Mouse (Mus musculus) lung, embryonic 16.5 days (tissue): Measurements from ENCODE around the gene Mtg2. TPM values are rescaled to one million over a fixed set of nuclear protein-coding genes. Genes with fewer than 3 reads are reported as not detected.

Experiments
- ATAC-seq: fragments of 200-750 bp; cut with Nextera tagmentation; 2 replicates; pipeline ENCODE4 v1.8.0; 2017; ENCODE audit warnings: low read depth, mild to moderate bottlenecking, moderate library complexity
- H3K27ac ChIP-seq: fragments of 300-500 bp; sonication (generic); 2 replicates; pipeline ENCODE4 v1.5.1; 2014; ENCODE audit warnings: mild to moderate bottlenecking, control low read depth, low read length
- H3K27me3 ChIP-seq: fragments of 300-500 bp; sonication (generic); 2 replicates; pipeline ENCODE4 v1.6.1; 2014; ENCODE audit warnings: low read depth, low read length, mixed read lengths; ENCODE audit not compliant: control insufficient read depth, insufficient read depth
- H3K36me3 ChIP-seq: fragments of 300-500 bp; sonication (generic); 2 replicates; pipeline ENCODE4 v1.6.1; 2014; ENCODE audit warnings: low read length; ENCODE audit not compliant: control insufficient read depth, insufficient read depth
- H3K4me1 ChIP-seq: fragments of 300-500 bp; sonication (generic); replicated peaks from 2 replicates; pipeline ENCODE4 v1.6.1; 2014; ENCODE audit warnings: low read length, mixed read lengths; ENCODE audit not compliant: control insufficient read depth, insufficient read depth
- H3K4me2 ChIP-seq: fragments of 300-500 bp; sonication (generic); 2 replicates; pipeline ENCODE4 v1.6.1; 2014; ENCODE audit warnings: low read depth, low read length, control low read depth
- H3K4me3 ChIP-seq: fragments of 300-500 bp; sonication (generic); 2 replicates; pipeline ENCODE4 v1.5.1; 2014; ENCODE audit warnings: mild to moderate bottlenecking, low read length, control low read depth
- H3K9ac ChIP-seq: fragments of 300-500 bp; sonication (generic); 2 replicates; pipeline ENCODE4 v1.6.1; 2014; ENCODE audit warnings: low read length, control low read depth
- H3K9me3 ChIP-seq: fragments of 300-500 bp; sonication (generic); 2 replicates; pipeline ENCODE4 v1.6.1; 2016; ENCODE audit warnings: low read length; ENCODE audit not compliant: control insufficient read depth
- WGBS: fragments of 180-500 bp; shearing (Covaris S2); extraction: QIAGEN DNeasy Blood & Tissue Kit; methylation state at CpG from one replicate; pipeline ENCODE4 v1.1.7; 2014; 5-methylcytosine and 5-hydroxymethylcytosine counted together
- polyA plus RNA-seq: library from polyadenylated mRNA; unstranded; fragments of >200 nt; fragmentation: Nextera tagmentation; extraction: Ambion mirVana; gene quantifications from 2 replicates; pipeline ENCODE4 v1.2.1, GENCODE M21; 2015

Gene Mtg2
- polyA plus RNA-seq, 1 experiment from 2014 or later = 27.4 TPM

DNA sequence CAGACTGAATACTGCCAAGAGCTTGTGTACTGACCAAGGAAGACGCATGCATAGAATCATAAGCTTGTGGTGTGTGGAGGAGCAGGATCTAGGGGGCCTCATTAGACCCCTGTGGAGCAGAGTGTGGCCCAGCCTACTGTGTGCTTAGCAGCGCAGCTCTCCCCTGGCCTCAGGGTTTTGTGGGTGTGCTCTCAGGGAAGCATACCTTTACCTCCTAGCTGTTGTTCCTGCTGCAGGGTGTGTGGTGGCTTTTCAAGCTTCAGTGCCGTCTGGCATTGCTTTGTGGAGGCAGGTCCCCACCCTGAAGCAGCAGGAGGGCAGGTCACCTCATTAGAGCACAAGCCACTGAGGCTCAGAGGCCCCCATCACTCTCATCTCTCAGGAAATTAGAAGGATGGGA lies 7.2 kb downstream of the Mtg2 start:
- no peak overlapping the region for H3K4me2 ChIP-seq
- no peak overlapping the region for H3K4me3 ChIP-seq
- H3K9ac ChIP-seq = no peak overlapping the region
- ATAC-seq = no peak
- H3K9me3 ChIP-seq = no peaks in the 10 kb centered on the region
- H3K27me3 ChIP-seq = no peaks in the 10 kb centered on the region
- no peaks in the 10 kb centered on the region for H3K4me1 ChIP-seq
- 70% methylated on average over 3 of the region's 3 CpGs for WGBS
- no peaks in the 10 kb centered on the region; the same call in 1 of the 2 replicates for H3K36me3 ChIP-seq
- no peak overlapping the region for H3K27ac ChIP-seq

GRCm38 (mm10) chr2:180080680-180081079 lies 10.3 kb downstream of the Mtg2 start:
- H3K4me2 ChIP-seq = no peak overlapping the region
- H3K27me3 ChIP-seq = no peaks in the 10 kb centered on the region
- H3K4me3 ChIP-seq = no peak overlapping the region
- H3K36me3 ChIP-seq = peaks cover 4% of the 10 kb centered on the region; the same call in 1 of the 2 replicates
- ATAC-seq = no peak; the same call in 1 of the 2 replicates
- no peaks in the 10 kb centered on the region for H3K9me3 ChIP-seq
- no peaks in the 10 kb centered on the region for H3K4me1 ChIP-seq
- no peak overlapping the region for H3K27ac ChIP-seq
- WGBS = 60% methylated on average over 8 of the region's 8 CpGs
- H3K9ac ChIP-seq = no peak overlapping the region

DNA sequence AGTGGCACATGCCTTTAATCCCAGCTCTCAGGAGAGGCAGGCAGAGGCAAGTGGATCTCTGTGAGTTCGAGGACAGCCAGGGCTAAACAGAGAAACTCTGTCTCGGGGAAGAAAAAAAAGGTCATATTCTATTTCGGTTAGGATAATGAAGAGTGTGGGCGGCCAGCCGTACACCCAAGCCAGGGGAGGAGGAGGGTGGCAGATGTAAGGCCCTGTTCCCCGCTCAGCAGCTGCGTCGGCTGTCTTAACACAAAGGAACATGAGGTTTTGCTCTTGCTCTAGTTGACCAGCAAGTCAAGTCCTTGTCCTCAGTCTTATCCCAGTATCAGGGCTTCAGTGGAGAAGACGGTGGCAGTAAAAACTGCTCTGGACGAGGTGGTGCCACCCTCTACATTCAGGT lies 12.7 kb downstream of the Mtg2 start:
- H3K9ac ChIP-seq = no peak overlapping the region
- no peak overlapping the region for H3K27ac ChIP-seq
- no peak for ATAC-seq
- no peak overlapping the region for H3K4me3 ChIP-seq
- H3K4me1 ChIP-seq = no peaks in the 10 kb centered on the region
- peaks cover 4% of the 10 kb centered on the region; the same call in 1 of the 2 replicates for H3K36me3 ChIP-seq
- no peak overlapping the region for H3K4me2 ChIP-seq
- 89% methylated on average over 10 of the region's 10 CpGs for WGBS
- H3K9me3 ChIP-seq = no peaks in the 10 kb centered on the region
- H3K27me3 ChIP-seq = no peaks in the 10 kb centered on the region

DNA sequence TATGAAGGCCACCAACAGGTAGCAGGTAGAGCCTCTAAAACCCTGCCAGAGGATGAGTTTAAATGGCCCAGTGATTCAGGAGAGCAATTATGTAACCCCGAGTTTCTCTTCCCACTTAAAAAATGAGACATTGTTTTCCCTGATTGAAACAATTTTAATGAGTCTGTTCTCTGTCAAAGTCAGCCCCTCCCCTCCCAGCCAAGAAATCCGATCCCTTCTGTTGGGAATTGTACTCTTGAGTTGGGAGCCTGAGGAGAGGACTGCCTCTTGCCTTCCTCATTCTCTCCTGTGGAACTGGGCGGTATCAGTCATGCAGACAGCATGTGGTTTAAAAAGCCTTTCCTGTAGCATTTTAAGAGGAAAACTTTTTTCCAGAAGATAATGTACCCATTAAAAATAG lies 14.2 kb downstream of the Mtg2 start:
- no peaks in the 10 kb centered on the region for H3K4me1 ChIP-seq
- H3K36me3 ChIP-seq = peaks cover 4% of the 10 kb centered on the region; the same call in 1 of the 2 replicates
- no peak overlapping the region for H3K4me2 ChIP-seq
- no peak overlapping the region for H3K4me3 ChIP-seq
- no peak overlapping the region for H3K27ac ChIP-seq
- ATAC-seq = no peak
- H3K9ac ChIP-seq = no peak overlapping the region
- H3K9me3 ChIP-seq = no peaks in the 10 kb centered on the region
- H3K27me3 ChIP-seq = no peaks in the 10 kb centered on the region
- 17% methylated on average over 3 of the region's 3 CpGs for WGBS

- Histone ChIP-seq H3K27ac (no peak overlapping the region), H3K9ac (no peak overlapping the region), H3K4me1 (no peaks in the 10 kb centered on the region), H3K27me3 (no peaks in the 10 kb centered on the region; the same call in 1 of the 2 replicates), H3K4me2 (no peak overlapping the region), H3K9me3 (no peaks in the 10 kb centered on the region), H3K36me3 (peaks cover 4% of the 10 kb centered on the region; the same call in 1 of the 2 replicates), H3K4me3 (no peak overlapping the region)
- 65% methylated on average over 16 of the region's 16 CpGs for WGBS
- no peak for ATAC-seq
Measured at GRCm38 (mm10) chr2:180085926-180086636, 15.7 kb downstream of the Mtg2 start.

DNA sequence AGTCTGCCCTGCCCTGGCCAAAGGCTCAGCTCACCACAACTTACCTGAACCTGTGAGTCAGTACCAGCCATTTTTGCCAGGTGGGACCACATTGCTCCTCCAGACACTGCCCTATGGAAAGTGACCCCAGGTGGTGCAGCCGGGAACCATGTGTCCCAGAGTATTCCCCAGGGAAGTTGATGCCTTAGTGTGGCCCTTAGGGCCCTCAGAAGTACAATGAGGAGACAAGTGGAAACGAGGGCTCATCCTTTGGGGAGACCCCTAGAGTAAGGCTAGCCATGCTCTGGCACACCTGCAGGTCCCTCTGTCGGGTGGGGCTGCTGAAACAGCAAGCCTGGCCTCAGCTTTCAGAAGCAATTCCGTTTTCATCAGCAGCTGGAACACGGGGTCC lies 16.2 kb downstream of the Mtg2 start:
- peaks cover 4% of the 10 kb centered on the region; the same call in 1 of the 2 replicates for H3K36me3 ChIP-seq
- H3K27ac ChIP-seq = no peak overlapping the region
- no peak overlapping the region for H3K9ac ChIP-seq
- no peaks in the 10 kb centered on the region for H3K9me3 ChIP-seq
- no peak overlapping the region for H3K4me3 ChIP-seq
- no peak overlapping the region for H3K4me2 ChIP-seq
- no peaks in the 10 kb centered on the region; the same call in 1 of the 2 replicates for H3K27me3 ChIP-seq
- no peak for ATAC-seq
- no peaks in the 10 kb centered on the region for H3K4me1 ChIP-seq
- 83% methylated on average over 5 of the region's 5 CpGs for WGBS

- H3K36me3 ChIP-seq = peaks cover 4% of the 10 kb centered on the region; the same call in 1 of the 2 replicates
- no peaks in the 10 kb centered on the region for H3K4me1 ChIP-seq
- no peak overlapping the region for H3K9ac ChIP-seq
- H3K4me3 ChIP-seq = no peak overlapping the region
- no peak for ATAC-seq
- H3K27me3 ChIP-seq = no peaks in the 10 kb centered on the region; the same call in 1 of the 2 replicates
- no peak overlapping the region for H3K4me2 ChIP-seq
- no peak overlapping the region for H3K27ac ChIP-seq
- 80% methylated on average over 4 of the region's 4 CpGs for WGBS
- H3K9me3 ChIP-seq = no peaks in the 10 kb centered on the region
Measured at GRCm38 (mm10) chr2:180087472-180087871, 17.1 kb downstream of the Mtg2 start.

DNA sequence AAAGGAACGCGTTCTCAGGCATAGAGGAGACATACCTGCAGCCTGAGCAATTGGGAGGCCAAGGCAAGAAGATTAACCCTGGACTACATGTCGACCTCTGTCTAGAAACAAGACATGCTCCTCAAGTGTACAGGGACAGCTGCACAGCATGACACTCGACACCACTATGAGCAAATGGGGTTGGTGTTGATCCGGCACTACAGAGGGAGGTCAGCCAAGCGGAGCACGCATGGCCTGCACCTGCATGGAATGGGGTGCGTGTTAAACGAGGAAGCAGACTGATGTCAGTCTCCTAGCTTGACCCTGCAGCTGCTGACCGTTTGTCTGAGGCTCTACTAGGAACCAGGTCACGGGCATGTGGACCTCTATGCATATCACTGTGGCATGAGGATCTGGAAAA lies 19.9 kb downstream of the Mtg2 start:
- H3K4me2 ChIP-seq = no peak overlapping the region
- ATAC-seq = no peak
- 49% methylated on average over 11 of the region's 11 CpGs for WGBS
- no peak overlapping the region for H3K9ac ChIP-seq
- H3K9me3 ChIP-seq = no peaks in the 10 kb centered on the region
- H3K36me3 ChIP-seq = peaks cover 3% of the 10 kb centered on the region; the same call in 1 of the 2 replicates
- H3K27me3 ChIP-seq = no peaks in the 10 kb centered on the region; the same call in 1 of the 2 replicates
- H3K4me3 ChIP-seq = no peak overlapping the region
- H3K27ac ChIP-seq = no peak overlapping the region
- H3K4me1 ChIP-seq = no peaks in the 10 kb centered on the region

GRCm38 (mm10) chr2:180095711-180096110 lies 25.3 kb downstream of the Mtg2 start:
- Histone ChIP-seq H3K27ac (no peak overlapping the region), H3K9ac (no peak overlapping the region), H3K4me1 (no peaks in the 10 kb centered on the region), H3K36me3 (no peaks in the 10 kb centered on the region), H3K4me3 (no peak overlapping the region), H3K9me3 (no peaks in the 10 kb centered on the region), H3K4me2 (no peak overlapping the region), H3K27me3 (peaks cover 21% of the 10 kb centered on the region)
- WGBS = 29% methylated on average over 5 of the region's 5 CpGs
- peak; percentile 45; the same call in 1 of the 2 replicates for ATAC-seq
